Mouse (Mus musculus) G1E (cell line): ENCODE data around the gene Bach2.

Source experiments
- CTCF ChIP-seq: IDR thresholded peaks from 2 replicates; pipeline ENCODE4 v1.5.1; 2012; ENCODE audit warnings: low read depth, low read length, inconsistent platforms, mixed read lengths
- GATA2 ChIP-seq: IDR thresholded peaks from 2 replicates; pipeline ENCODE4 v1.6.1; 2012; ENCODE audit warnings: low read depth, low read length, inconsistent platforms, borderline replicate concordance
- TAL1 ChIP-seq: conservative IDR thresholded peaks from 2 replicates; pipeline ENCODE4 v1.6.1; 2012; ENCODE audit warnings: low read depth, low read length, inconsistent platforms, mixed read lengths

GRCm38 (mm10) chr4:32562319-32563115 lies 323.9 kb downstream of the Bach2 start:
- no peak for TF ChIP-seq CTCF
- TF ChIP-seq GATA2 = no peak
- TF ChIP-seq TAL1 = no peak
